Comparison of ENCODE assay signal across 8 mouse cellular contexts in genomic region chr6:99028161-99028988, GRCm38 (mm10).
DNase-seq lines count a peak whose midpoint lies in the region; TF ChIP-seq lines count a peak whose summit lies in the region.

No protein-coding gene starts in this region.

- H3K4me1 ChIP-seq in embryonic fibroblast, embryonic 13.5 days (ENCODE audit: control insufficient read depth, insufficient read depth, low read length), result peaks cover 11% of the 10 kb centered on the region
- H3K4me1 ChIP-seq in limb, embryonic 10.5 days, result peaks cover 63% of the 10 kb centered on the region

- H3K4me3 ChIP-seq in embryonic fibroblast, embryonic 13.5 days (ENCODE audit: insufficient read depth, low read length), result peak overlapping the region; percentile 90
- peak overlapping the region; percentile 71 for H3K4me3 ChIP-seq in limb, embryonic 10.5 days

- WGBS in limb, embryonic 10.5 days, result under 1% methylated on average over 58 of the region's 87 CpGs

- no peaks in the 10 kb centered on the region for H3K9me3 ChIP-seq in limb, embryonic 10.5 days (replicated peaks)

- H3K27ac ChIP-seq in embryonic fibroblast, embryonic 13.5 days (ENCODE audit: insufficient read depth, low read length), result peak overlapping the region; percentile 86
- peak overlapping the region; percentile 90 for H3K27ac ChIP-seq in limb, embryonic 10.5 days

- peak; percentile 15; the same call in 1 of the 2 replicates for TF ChIP-seq POLR2A in embryonic fibroblast, embryonic 13.5 days (IDR thresholded peaks at IDR 0.05; ENCODE audit: low read depth, low read length)

- no peaks in the 10 kb centered on the region for H3K36me3 ChIP-seq in limb, embryonic 10.5 days

- TF ChIP-seq CTCF in embryonic fibroblast, embryonic 13.5 days (IDR thresholded peaks at IDR 0.05; ENCODE audit: borderline replicate concordance, insufficient read depth, low read length), result no peak

- DNase-seq in A20 (ENCODE audit: low read depth, low spot score), result peak; percentile 79
- DNase-seq in MN1 (ENCODE audit: low spot score), result peak; percentile 44
- DNase-seq in heart, postnatal 4 days, result peak; percentile 79
- peak; percentile 82 for DNase-seq in limb, embryonic 10.5 days (ENCODE audit: low spot score)
- DNase-seq in mesoderm, embryonic 11.5 days (ENCODE audit: low read depth, low spot score), result peak; percentile 85
- peak; percentile 62 for DNase-seq in right cerebral cortex, postnatal 25 days
- no peak for DNase-seq in c-Kit-positive CD71-positive TER-119-positive erythroid progenitor cells, embryonic 14.5 days (ENCODE audit: low spot score)

- peaks cover 61% of the 10 kb centered on the region for H3K27me3 ChIP-seq in limb, embryonic 10.5 days (ENCODE audit: low read depth, poor library complexity, severe bottlenecking)
